Mouse (Mus musculus) heart, adult 2 months (tissue): ENCODE results near the gene Asb14.

Experiments used
- CTCF ChIP-seq: fragments of 200-600 bp; IDR thresholded peaks from 2 replicates; pipeline ENCODE4 v1.8.1; 2022; ENCODE audit warnings: antibody characterized with exemption, mild to moderate bottlenecking, moderate library complexity
- EP300 ChIP-seq: fragments of 200-500 bp; IDR thresholded peaks from 2 replicates; pipeline ENCODE4 v1.6.1; 2011; ENCODE audit warnings: low read depth, low read length, control low read depth; ENCODE audit not compliant: insufficient read depth

DNA sequence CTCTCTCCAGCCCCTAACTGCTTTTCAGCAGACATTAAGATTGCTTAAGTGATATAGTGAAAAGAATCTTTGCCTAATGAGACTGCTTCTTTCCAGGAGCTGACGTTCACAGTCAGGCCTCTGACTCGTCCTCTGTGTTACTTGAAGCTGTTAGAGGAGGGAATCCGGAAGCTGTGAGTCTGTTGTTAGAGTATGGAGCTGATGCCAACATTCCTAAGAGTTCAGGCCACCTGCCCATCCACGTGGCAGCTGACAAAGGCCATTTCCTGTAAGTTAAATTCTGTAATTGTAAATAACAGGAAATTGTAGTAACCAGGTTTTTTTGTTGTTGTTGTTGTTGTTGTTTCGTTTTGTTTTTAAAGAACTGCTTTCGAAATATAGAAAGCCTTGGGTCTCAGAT lies 16.8 kb downstream of the Asb14 start:
- TF ChIP-seq CTCF (no peak), EP300 (no peak)
